Mouse (Mus musculus) CH12.LX (cell line): ENCODE results near the gene Trpv4.

Experiments
- CHD2 ChIP-seq: IDR thresholded peaks from 2 replicates; pipeline ENCODE4 v1.6.1; 2011; ENCODE audit warnings: low read length, improper control_type of control experiment
- MXI1 ChIP-seq: IDR thresholded peaks from 2 replicates; pipeline ENCODE4 v1.6.1; 2011; ENCODE audit warnings: mild to moderate bottlenecking, low read depth, low read length, improper control_type of control experiment
- PAX5 ChIP-seq: IDR thresholded peaks from 2 replicates; pipeline ENCODE4 v1.6.1; 2012; ENCODE audit warnings: low read length, inconsistent platforms, mixed read lengths
- POLR2A ChIP-seq: IDR thresholded peaks from 2 replicates; pipeline ENCODE4 v1.6.1; 2011; ENCODE audit warnings: low read depth, mild to moderate bottlenecking, improper control_type of control experiment, low read length
- SIN3A ChIP-seq: IDR thresholded peaks from 2 replicates; pipeline ENCODE4 v1.6.1; 2012; ENCODE audit warnings: low read length, improper control_type of control experiment, inconsistent platforms
- USF2 ChIP-seq: conservative IDR thresholded peaks from 2 replicates; pipeline ENCODE4 v1.6.1; 2011; ENCODE audit warnings: low read depth, low read length, improper control_type of control experiment
- ZKSCAN1 ChIP-seq: IDR thresholded peaks from 2 replicates; pipeline ENCODE4 v1.6.1; 2012; ENCODE audit warnings: low read depth, inconsistent platforms, low read length, improper control_type of control experiment, borderline replicate concordance
- ZMIZ1 ChIP-seq: IDR thresholded peaks from 2 replicates; pipeline ENCODE4 v1.6.1; 2012; ENCODE audit warnings: low read depth, mild to moderate bottlenecking, inconsistent platforms, low read length, improper control_type of control experiment
- ZNF384 ChIP-seq: IDR thresholded peaks from 2 replicates; pipeline ENCODE4 v1.6.1; 2012; ENCODE audit warnings: low read depth, low read length, improper control_type of control experiment, inconsistent platforms

DNA sequence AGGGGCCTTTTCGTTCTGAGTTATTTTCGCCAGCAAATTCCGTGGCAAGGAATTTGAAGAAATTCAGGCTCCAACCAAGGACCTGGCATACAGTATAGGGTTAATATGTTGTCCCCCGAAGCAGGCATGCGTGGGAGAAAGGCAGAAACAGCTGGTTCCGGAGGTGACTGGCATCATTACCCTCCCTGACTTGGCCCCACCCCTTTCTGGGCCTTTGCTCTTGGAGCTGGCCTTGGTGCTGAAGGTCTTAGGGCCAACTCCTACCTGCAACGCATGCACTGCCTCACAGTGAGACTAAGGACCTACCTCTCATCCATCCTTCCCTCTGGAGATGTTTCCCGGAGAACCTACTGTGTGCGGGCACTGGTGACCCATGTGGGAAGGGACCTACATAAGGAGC is 70.3 kb downstream of the Trpv4 start:
- no peak for TF ChIP-seq ZMIZ1
- no peak for TF ChIP-seq PAX5
- TF ChIP-seq POLR2A, result no peak
- TF ChIP-seq ZKSCAN1, result no peak
- TF ChIP-seq CHD2, result no peak
- TF ChIP-seq MXI1, result 0 out of 2 replicates have a peak, but pooled peaks have one; percentile 39
- no peak for TF ChIP-seq USF2
- TF ChIP-seq ZNF384, result no peak
- peak; percentile 84 for TF ChIP-seq SIN3A
